Mouse (Mus musculus): ENCODE data around the gene Plekhf1. TPM values are rescaled to one million over a fixed set of nuclear protein-coding genes. Genes with fewer than 3 reads are reported as not detected.

Gene Plekhf1
- 4.0 TPM in 2 replicates for polyA plus RNA-seq (2014; fragmentation: Nextera tagmentation; extraction: Ambion mirVana)

DNA sequence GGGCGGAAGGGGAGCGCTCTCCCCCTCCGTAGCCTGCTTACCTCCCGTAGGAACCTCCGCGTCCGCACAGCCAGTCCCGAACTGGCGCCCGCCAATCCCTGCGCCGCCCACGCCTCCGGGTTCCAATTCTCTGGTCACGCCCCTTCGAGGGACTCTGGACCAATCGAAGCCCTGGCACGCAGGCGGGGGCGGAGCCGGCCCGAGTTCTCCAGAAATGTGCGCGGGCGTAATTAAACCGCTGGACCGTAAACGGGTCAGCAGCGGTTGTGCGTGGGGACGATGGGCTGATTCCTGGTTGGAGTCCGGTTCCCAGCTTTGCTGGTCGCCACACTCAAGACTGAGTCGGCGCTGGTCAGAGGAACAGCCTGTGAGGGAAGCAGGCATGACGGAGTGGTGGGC is at the start of gene Plekhf1:
Gene Plekhf1 (minus strand): TSS at position 117 of the 399 bp plus-strand sequence.
- peak; percentile 92 for ATAC-seq (ENCODE audit: insufficient number of reproducible peaks, insufficient read depth, low FRiP score, low read depth)
- Histone ChIP-seq H3K36me3 (ENCODE audit: control insufficient read depth, insufficient read depth, low read length) (no peaks in the 10 kb centered on the region), H3K9ac (ENCODE audit: low read length) (peak within 1 kb of the TSS; percentile 71), H3K9me3 (ENCODE audit: control insufficient read depth, low read length) (no peaks in the 10 kb centered on the region), H3K27me3 (ENCODE audit: control insufficient read depth, insufficient read depth, low read length) (peaks cover 7% of the 10 kb centered on the region), H3K27ac (replicated peaks in 1 of 2; ENCODE audit: control insufficient read depth in 1 of 2, insufficient read depth in 1 of 2, low read depth in 2 of 2, low read length in 2 of 2) (peak within 1 kb of the TSS; percentile 53 to 60; a peak in 3 of 4 replicates), H3K4me3 (ENCODE audit: control insufficient read depth in 1 of 2, insufficient read depth in 1 of 2, low read depth in 1 of 2, low read length in 2 of 2) (peak within 1 kb of the TSS; percentile 52 to 74), H3K4me1 (ENCODE audit: control insufficient read depth in 2 of 2, insufficient read depth in 2 of 2, low read length in 2 of 2) (peaks cover 12 to 31% of the 10 kb centered on the region in 2 experiments), H3K4me2 (ENCODE audit: low read length) (peak within 1 kb of the TSS; percentile 65)
- WGBS = under 1% methylated on average over 36 of the region's 36 CpGs

GRCm38 (mm10) chr7:38272551-38272950 is 44.7 kb upstream of the Plekhf1 start:
- Histone ChIP-seq H3K27me3 (ENCODE audit: control insufficient read depth, insufficient read depth, low read length) (no peaks in the 10 kb centered on the region), H3K27ac (replicated peaks in 1 of 2; ENCODE audit: control insufficient read depth in 1 of 2, insufficient read depth in 1 of 2, low read depth in 2 of 2, low read length in 2 of 2) (no peak overlapping the region), H3K4me3 (ENCODE audit: control insufficient read depth in 1 of 2, insufficient read depth in 1 of 2, low read depth in 1 of 2, low read length in 2 of 2) (no peak overlapping the region), H3K9me3 (ENCODE audit: control insufficient read depth, low read length) (no peaks in the 10 kb centered on the region), H3K9ac (ENCODE audit: low read length) (no peak overlapping the region), H3K36me3 (ENCODE audit: control insufficient read depth, insufficient read depth, low read length) (peaks cover 13% of the 10 kb centered on the region), H3K4me1 (ENCODE audit: control insufficient read depth in 2 of 2, insufficient read depth in 2 of 2, low read length in 2 of 2) (peaks cover 4 to 14% of the 10 kb centered on the region in 2 experiments; a peak in 3 of 4 replicates), H3K4me2 (ENCODE audit: low read length) (no peak overlapping the region)
- no peak for ATAC-seq (ENCODE audit: insufficient number of reproducible peaks, insufficient read depth, low FRiP score, low read depth)

GRCm38 (mm10) chr7:38271859-38272258 is 44.0 kb upstream of the Plekhf1 start:
- H3K9ac ChIP-seq (ENCODE audit: low read length) = peak overlapping the region; percentile 86
- peak overlapping the region in 1 of 2 experiments; percentile 79; a peak in 2 of 4 replicates for H3K4me3 ChIP-seq (ENCODE audit: control insufficient read depth in 1 of 2, insufficient read depth in 1 of 2, low read depth in 1 of 2, low read length in 2 of 2)
- no peaks in the 10 kb centered on the region for H3K9me3 ChIP-seq (ENCODE audit: control insufficient read depth, low read length)
- H3K4me2 ChIP-seq (ENCODE audit: low read length) = peak overlapping the region; percentile 92
- 7% methylated on average over 4 of the region's 4 CpGs for WGBS
- H3K4me1 ChIP-seq (ENCODE audit: control insufficient read depth in 2 of 2, insufficient read depth in 2 of 2, low read length in 2 of 2) = peaks cover 4 to 14% of the 10 kb centered on the region in 2 experiments; a peak in 3 of 4 replicates
- no peaks in the 10 kb centered on the region for H3K27me3 ChIP-seq (ENCODE audit: control insufficient read depth, insufficient read depth, low read length)
- peaks cover 19% of the 10 kb centered on the region for H3K36me3 ChIP-seq (ENCODE audit: control insufficient read depth, insufficient read depth, low read length)
- no peak overlapping the region for H3K27ac ChIP-seq (replicated peaks in 1 of 2; ENCODE audit: control insufficient read depth in 1 of 2, insufficient read depth in 1 of 2, low read depth in 2 of 2, low read length in 2 of 2)
- 0 out of 2 replicates have a peak, but pooled peaks have one; percentile 18 for ATAC-seq (ENCODE audit: insufficient number of reproducible peaks, insufficient read depth, low FRiP score, low read depth)

GRCm38 (mm10) chr7:38271511-38271811 is 43.6 kb upstream of the Plekhf1 start:
- peak overlapping the region; percentile 86 for H3K9ac ChIP-seq (ENCODE audit: low read length)
- WGBS = 0% methylated on average over 11 of the region's 11 CpGs
- H3K27me3 ChIP-seq (ENCODE audit: control insufficient read depth, insufficient read depth, low read length) = no peaks in the 10 kb centered on the region
- peak overlapping the region; percentile 65 to 86 for H3K27ac ChIP-seq (replicated peaks in 1 of 2; ENCODE audit: control insufficient read depth in 1 of 2, insufficient read depth in 1 of 2, low read depth in 2 of 2, low read length in 2 of 2)
- H3K4me2 ChIP-seq (ENCODE audit: low read length) = peak overlapping the region; percentile 92
- peaks cover 4 to 14% of the 10 kb centered on the region in 2 experiments; a peak in 3 of 4 replicates for H3K4me1 ChIP-seq (ENCODE audit: control insufficient read depth in 2 of 2, insufficient read depth in 2 of 2, low read length in 2 of 2)
- 0 out of 2 replicates have a peak, but pooled peaks have one; percentile 36 for ATAC-seq (ENCODE audit: insufficient number of reproducible peaks, insufficient read depth, low FRiP score, low read depth)
- peaks cover 23% of the 10 kb centered on the region for H3K36me3 ChIP-seq (ENCODE audit: control insufficient read depth, insufficient read depth, low read length)
- peak overlapping the region; percentile 79 to 97 for H3K4me3 ChIP-seq (ENCODE audit: control insufficient read depth in 1 of 2, insufficient read depth in 1 of 2, low read depth in 1 of 2, low read length in 2 of 2)
- H3K9me3 ChIP-seq (ENCODE audit: control insufficient read depth, low read length) = no peaks in the 10 kb centered on the region

- ATAC-seq (ENCODE audit: insufficient number of reproducible peaks, insufficient read depth, low FRiP score, low read depth) = peak; percentile 84
- under 1% methylated on average over 38 of the region's 38 CpGs for WGBS
- peak within 1 kb of the TSS; percentile 65 to 86 for H3K27ac ChIP-seq (replicated peaks in 1 of 2; ENCODE audit: control insufficient read depth in 1 of 2, insufficient read depth in 1 of 2, low read depth in 2 of 2, low read length in 2 of 2)
Measured at GRCm38 (mm10) chr7:38270703-38271510, 43.1 kb upstream of the Plekhf1 start, which contains the start of gene Pop4. TSS of gene Pop4 (minus strand) at chr7:38271423.

GRCm38 (mm10) chr7:38267006-38267680 is 39.3 kb upstream of the Plekhf1 start:
- Histone ChIP-seq H3K27me3 (ENCODE audit: control insufficient read depth, insufficient read depth, low read length) (no peaks in the 10 kb centered on the region), H3K9ac (ENCODE audit: low read length) (no peak overlapping the region), H3K36me3 (ENCODE audit: control insufficient read depth, insufficient read depth, low read length) (peaks cover 66% of the 10 kb centered on the region), H3K4me2 (ENCODE audit: low read length) (no peak overlapping the region), H3K4me3 (ENCODE audit: control insufficient read depth in 1 of 2, insufficient read depth in 1 of 2, low read depth in 1 of 2, low read length in 2 of 2) (no peak overlapping the region), H3K4me1 (ENCODE audit: control insufficient read depth in 2 of 2, insufficient read depth in 2 of 2, low read length in 2 of 2) (peaks cover 4 to 14% of the 10 kb centered on the region in 2 experiments; a peak in 3 of 4 replicates), H3K9me3 (ENCODE audit: control insufficient read depth, low read length) (no peaks in the 10 kb centered on the region), H3K27ac (replicated peaks in 1 of 2; ENCODE audit: control insufficient read depth in 1 of 2, insufficient read depth in 1 of 2, low read depth in 2 of 2, low read length in 2 of 2) (no peak overlapping the region)
- ATAC-seq (ENCODE audit: insufficient number of reproducible peaks, insufficient read depth, low FRiP score, low read depth) = no peak
- WGBS = 84% methylated on average over 8 of the region's 8 CpGs

More at GRCm38 (mm10) chr7:38270703-38271510, 43.1 kb upstream of the Plekhf1 start, which contains the start of gene Pop4:
- peaks cover 4 to 14% of the 10 kb centered on the region in 2 experiments; a peak in 3 of 4 replicates for H3K4me1 ChIP-seq (ENCODE audit: control insufficient read depth in 2 of 2, insufficient read depth in 2 of 2, low read length in 2 of 2)
- peak within 1 kb of the TSS; percentile 92 for H3K4me2 ChIP-seq (ENCODE audit: low read length)
- peak within 1 kb of the TSS; percentile 86 for H3K9ac ChIP-seq (ENCODE audit: low read length)
- no peaks in the 10 kb centered on the region for H3K9me3 ChIP-seq (ENCODE audit: control insufficient read depth, low read length)
- H3K4me3 ChIP-seq (ENCODE audit: control insufficient read depth in 1 of 2, insufficient read depth in 1 of 2, low read depth in 1 of 2, low read length in 2 of 2) = peak within 1 kb of the TSS; percentile 79 to 97
- H3K36me3 ChIP-seq (ENCODE audit: control insufficient read depth, insufficient read depth, low read length) = peaks cover 29% of the 10 kb centered on the region
- no peaks in the 10 kb centered on the region for H3K27me3 ChIP-seq (ENCODE audit: control insufficient read depth, insufficient read depth, low read length)

DNA sequence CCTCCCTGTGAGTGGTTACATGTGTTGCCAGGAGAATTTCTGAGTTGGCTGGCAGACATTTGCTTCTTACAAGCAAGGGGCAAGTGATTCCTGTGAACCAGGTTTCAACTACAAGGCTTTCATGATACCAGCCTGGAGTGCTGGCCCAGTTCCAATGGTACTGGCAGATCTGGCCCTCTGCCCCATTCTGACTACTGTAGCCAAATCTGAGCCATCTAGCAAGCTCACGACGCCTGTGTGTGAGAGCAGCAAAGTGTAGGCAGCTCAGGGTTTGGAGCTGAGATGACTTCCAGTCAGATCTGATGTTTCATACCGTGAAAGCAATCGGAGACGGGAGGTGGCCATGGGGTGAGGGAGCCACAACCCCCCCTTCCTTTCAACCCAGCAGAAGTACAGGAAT is 34.6 kb upstream of the Plekhf1 start:
- H3K27me3 ChIP-seq (ENCODE audit: control insufficient read depth, insufficient read depth, low read length) = no peaks in the 10 kb centered on the region

More for the DNA sequence above, 34.6 kb upstream of the Plekhf1 start:
- WGBS = 66% methylated on average over 5 of the region's 5 CpGs
- no peak overlapping the region for H3K4me2 ChIP-seq (ENCODE audit: low read length)
- H3K4me3 ChIP-seq (ENCODE audit: control insufficient read depth in 1 of 2, insufficient read depth in 1 of 2, low read depth in 1 of 2, low read length in 2 of 2) = no peak overlapping the region
- no peak overlapping the region for H3K9ac ChIP-seq (ENCODE audit: low read length)
- no peak for ATAC-seq (ENCODE audit: insufficient number of reproducible peaks, insufficient read depth, low FRiP score, low read depth)
- H3K27ac ChIP-seq (replicated peaks in 1 of 2; ENCODE audit: control insufficient read depth in 1 of 2, insufficient read depth in 1 of 2, low read depth in 2 of 2, low read length in 2 of 2) = no peak overlapping the region
- no peaks in the 10 kb centered on the region for H3K9me3 ChIP-seq (ENCODE audit: control insufficient read depth, low read length)
- H3K4me1 ChIP-seq (ENCODE audit: control insufficient read depth in 2 of 2, insufficient read depth in 2 of 2, low read length in 2 of 2) = no peaks in the 10 kb centered on the region
- H3K36me3 ChIP-seq (ENCODE audit: control insufficient read depth, insufficient read depth, low read length) = peaks cover 64% of the 10 kb centered on the region

Measured in heart, embryonic 14.5 days (tissue).